In genomic region chr1:180319895-180320294, GRCm38 (mm10) we compare ENCODE assay signal across 14 mouse cellular contexts. TPM values are rescaled to one million over a fixed set of nuclear protein-coding genes. Genes with fewer than 3 reads are reported as not detected.
DNase-seq lines count a peak whose midpoint lies in the region; ATAC-seq and TF ChIP-seq lines count a peak whose summit lies in the region.
"Had no signal": no experiment of that assay in that cellular context is flagged by ENCODE, and none has a peak within 500 bp of the region (broad histone marks: within the 10 kb centered on the region; RNA-seq: fewer than 3 reads in every experiment).

No protein-coding gene starts in this region.

- no peak overlapping the region for H3K4me2 ChIP-seq in kidney, postnatal 0 days (ENCODE audit: low read length)
- H3K4me2 ChIP-seq: heart, embryonic 12.5 days; liver, embryonic 15.5 days had no signal

- no peaks in the 10 kb centered on the region for H3K27me3 ChIP-seq in kidney, postnatal 0 days (ENCODE audit: insufficient read depth, low read length)
- H3K27me3 ChIP-seq in limb, embryonic 10.5 days (ENCODE audit: low read depth, poor library complexity, severe bottlenecking) = no peaks in the 10 kb centered on the region
- H3K27me3 ChIP-seq: heart, embryonic 12.5 days had no signal

- peak; percentile 46 for ATAC-seq in kidney, postnatal 0 days (replicated peaks; ENCODE audit: low FRiP score, low read depth)

- no peak for TF ChIP-seq CTCF in kidney, postnatal 0 days (IDR thresholded peaks at IDR 0.05; ENCODE audit: low read depth)

- no peaks in the 10 kb centered on the region for H3K9me3 ChIP-seq in kidney, postnatal 0 days (replicated peaks; ENCODE audit: low read length)
- no peaks in the 10 kb centered on the region for H3K9me3 ChIP-seq in limb, embryonic 10.5 days (replicated peaks)
- H3K9me3 ChIP-seq: heart, embryonic 12.5 days; liver, embryonic 15.5 days had no signal

- no peaks in the 10 kb centered on the region for H3K36me3 ChIP-seq in kidney, postnatal 0 days (ENCODE audit: insufficient read depth, low read length)
- H3K36me3 ChIP-seq in limb, embryonic 10.5 days = no peaks in the 10 kb centered on the region
- H3K36me3 ChIP-seq: heart, embryonic 12.5 days; liver, embryonic 15.5 days had no signal

- H3K9ac ChIP-seq in kidney, postnatal 0 days (ENCODE audit: low read depth, low read length) = no peak overlapping the region
- H3K9ac ChIP-seq: heart, embryonic 12.5 days; liver, embryonic 15.5 days had no signal

- no peak overlapping the region for H3K27ac ChIP-seq in kidney, postnatal 0 days
- 0 out of 2 replicates have a peak overlapping the region, but pooled peaks have one; percentile 16 for H3K27ac ChIP-seq in limb, embryonic 10.5 days
- H3K27ac ChIP-seq: liver, embryonic 15.5 days had no signal

- 19% methylated on average over 10 of the region's 10 CpGs for WGBS in kidney, postnatal 0 days
- WGBS in limb, embryonic 10.5 days = 8% methylated on average over 10 of the region's 10 CpGs

- no peaks in the 10 kb centered on the region for H3K4me1 ChIP-seq in kidney, postnatal 0 days (replicated peaks; ENCODE audit: insufficient read depth, low read length)
- H3K4me1 ChIP-seq in limb, embryonic 10.5 days = peaks cover 10% of the 10 kb centered on the region

- no peak overlapping the region for H3K4me3 ChIP-seq in kidney, postnatal 0 days (replicated peaks; ENCODE audit: low read depth, low read length)
- no peak overlapping the region for H3K4me3 ChIP-seq in limb, embryonic 10.5 days
- H3K4me3 ChIP-seq: heart, embryonic 12.5 days; liver, embryonic 15.5 days had no signal

- DNase-seq in kidney, postnatal 0 days (ENCODE audit: low spot score) = peak; percentile 42
- DNase-seq in kidney, adult 9 months = no peak
- peak; percentile 87 for DNase-seq in R1 (ENCODE audit: low read depth, low spot score)
- DNase-seq in embryo, embryonic 10.5 days (ENCODE audit: low spot score) = peak; percentile 57
- DNase-seq in limb, embryonic 10.5 days (ENCODE audit: low spot score) = peak; percentile 53
- no peak for DNase-seq in layer of hippocampus, postnatal 14 days (ENCODE audit: low spot score in 2 of 2)
- no peak for DNase-seq in urinary bladder, adult 2 months (ENCODE audit: low spot score)
- DNase-seq: cerebellum, adult 11-12 months; gastrocnemius, postnatal 14 days; kidney, adult 2 months; layer of hippocampus, adult 9-11 months; thymus, postnatal 14 days had no signal

RNA-seq across cellular contexts. Expression of gene Itpkb, which starts 10.4 kb away (rescaled TPM):
- 6.8 and 7.1 TPM in 2 replicates for polyA plus RNA-seq in kidney, postnatal 0 days (2015; fragmentation: Nextera tagmentation; extraction: Ambion mirVana)
- 6.2 and 10.1 TPM in 2 replicates for polyA plus RNA-seq in limb, embryonic 10.5 days (2016; fragmentation: Nextera tagmentation; extraction: Ambion mirVana)
- total RNA-seq in layer of hippocampus, postnatal 14 days (2021) = 10 to 100 TPM; 18.4 to 22.3 TPM
- 25.7 and 54.9 TPM in 2 replicates for polyA plus RNA-seq in urinary bladder, adult 2 months (2012; rRNA removed)

RNA-seq across cellular contexts. Expression of gene Psen2, which starts 56.7 kb away (rescaled TPM):
- polyA plus RNA-seq in kidney, postnatal 0 days (2015; fragmentation: Nextera tagmentation; extraction: Ambion mirVana) = 19.8 and 20.8 TPM in 2 replicates
- polyA plus RNA-seq in limb, embryonic 10.5 days (2016; fragmentation: Nextera tagmentation; extraction: Ambion mirVana) = 6.7 and 7.1 TPM in 2 replicates
- total RNA-seq in layer of hippocampus, postnatal 14 days (2021) = 10 to 100 TPM; 21.7 to 25.0 TPM
- 27.7 and 31.7 TPM in 2 replicates for polyA plus RNA-seq in urinary bladder, adult 2 months (2012; rRNA removed)

Comparison
In these comparisons a context has a peak if more than half of its experiments do, and no peak if none do; other contexts are left out.
1. DNase-seq: peak in kidney, postnatal 0 days (single experiment), R1 (single experiment), embryo, embryonic 10.5 days (single experiment) and limb, embryonic 10.5 days (single experiment); none in kidney, adult 9 months (single experiment), layer of hippocampus, postnatal 14 days (0 of 2) and urinary bladder, adult 2 months (single experiment).